Mouse (Mus musculus): Measurements from ENCODE around the gene 1700016K19Rik. TPM values are rescaled to one million over a fixed set of nuclear protein-coding genes. Genes with fewer than 3 reads are reported as not detected.
A peak's percentile ranks its signal among the peaks of the same experiment; 100 is the strongest.

The 1700016K19Rik gene
- polyA plus RNA-seq, 1 experiment from 2014 or later: 0.93 TPM

DNA sequence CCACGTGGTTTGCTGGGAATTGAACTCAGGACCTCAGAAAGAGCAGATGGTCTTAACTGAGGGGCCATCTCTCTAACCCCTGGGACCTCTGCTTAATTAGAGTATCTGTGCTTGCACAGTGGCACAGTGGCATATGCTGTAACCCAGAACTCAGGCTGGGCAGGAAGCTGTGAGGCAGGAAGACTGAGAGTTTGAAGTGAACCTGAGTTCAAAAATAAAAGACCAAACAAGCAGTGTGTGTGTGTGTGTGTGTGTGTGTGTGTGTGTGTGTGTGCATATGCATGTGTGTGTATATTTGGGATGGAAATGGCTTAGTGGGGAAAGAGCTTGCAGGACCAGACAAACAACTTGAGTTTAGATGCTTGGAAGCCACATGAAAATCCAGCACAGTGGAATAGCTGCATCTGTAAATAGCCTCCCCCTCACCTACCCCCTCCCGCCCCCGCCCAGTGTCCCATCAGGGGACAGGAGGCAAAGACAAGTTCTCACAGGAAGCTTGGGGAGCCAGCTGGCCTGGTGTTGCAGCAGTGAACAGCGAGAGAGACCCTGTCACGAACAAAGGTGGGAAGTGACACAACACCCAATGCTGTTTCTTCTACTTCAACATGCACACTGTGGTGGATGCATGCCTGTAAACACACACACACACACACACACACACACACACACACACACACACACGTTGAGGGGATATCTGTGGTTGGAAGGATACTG is 38.0 kb downstream of the 1700016K19Rik start:
- Histone ChIP-seq H3K9ac (ENCODE audit: low read length) (no peak overlapping the region), H3K4me1 (ENCODE audit: control insufficient read depth, insufficient read depth, low read length) (peaks cover 5% of the 10 kb centered on the region; the same call in 1 of the 2 replicates), H3K4me3 (ENCODE audit: low read length) (no peak overlapping the region), H3K27me3 (ENCODE audit: control insufficient read depth, insufficient read depth, low read length) (no peaks in the 10 kb centered on the region), H3K4me2 (ENCODE audit: low read depth, low read length) (no peak overlapping the region), H3K27ac (ENCODE audit: low read length) (no peak overlapping the region), H3K36me3 (ENCODE audit: control insufficient read depth, insufficient read depth) (no peaks in the 10 kb centered on the region), H3K9me3 (replicated peaks; ENCODE audit: control insufficient read depth, low read length) (no peaks in the 10 kb centered on the region)
- ATAC-seq (replicated peaks; ENCODE audit: extremely low read depth, insufficient read depth, low FRiP score): no peak
- WGBS: 29% methylated on average over 6 of the region's 6 CpGs

DNA sequence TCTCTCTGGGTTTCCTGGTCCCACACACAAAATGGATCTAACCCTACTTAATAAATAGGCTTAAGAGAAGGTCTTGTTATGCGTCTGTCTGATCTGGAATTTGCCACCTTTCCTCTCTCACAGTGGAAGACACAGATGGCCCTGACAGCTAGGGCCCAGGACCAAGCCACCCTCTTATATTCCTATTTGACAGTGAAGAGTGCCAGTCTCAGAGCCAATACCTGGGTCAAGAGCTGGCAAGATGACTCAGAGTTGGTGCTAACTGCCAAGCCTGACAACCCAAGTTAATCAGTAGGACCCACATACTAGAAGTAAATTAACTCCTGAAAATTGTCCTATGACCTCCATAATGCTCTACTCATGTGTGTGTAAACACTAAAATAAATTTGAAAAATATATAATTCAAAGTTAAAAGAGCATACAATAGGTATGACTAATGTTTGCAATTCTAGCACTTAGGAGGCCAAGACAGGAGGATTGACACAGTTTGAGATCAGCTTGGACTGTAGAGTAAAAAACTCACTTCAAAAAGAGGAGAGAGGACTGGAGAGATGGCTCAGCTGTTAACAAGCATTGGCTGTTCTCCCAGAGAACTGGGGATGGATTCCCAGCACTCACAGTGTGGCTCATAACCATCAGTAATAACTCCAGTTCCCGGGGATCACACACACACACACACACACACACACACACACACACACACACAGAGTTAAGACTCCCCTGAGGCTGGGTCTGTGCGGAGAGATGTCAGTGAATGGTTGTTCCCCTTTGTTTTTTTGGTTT is 39.8 kb downstream of the 1700016K19Rik start:
- H3K4me3 ChIP-seq (ENCODE audit: low read length): no peak overlapping the region
- no peaks in the 10 kb centered on the region for H3K27me3 ChIP-seq (ENCODE audit: control insufficient read depth, insufficient read depth, low read length)
- no peak overlapping the region for H3K4me2 ChIP-seq (ENCODE audit: low read depth, low read length)
- no peak for ATAC-seq (replicated peaks; ENCODE audit: extremely low read depth, insufficient read depth, low FRiP score)
- 89% methylated on average over 3 of the region's 3 CpGs for WGBS
- peaks cover 10% of the 10 kb centered on the region for H3K4me1 ChIP-seq (ENCODE audit: control insufficient read depth, insufficient read depth, low read length)
- no peak overlapping the region for H3K27ac ChIP-seq (ENCODE audit: low read length)
- H3K9ac ChIP-seq (ENCODE audit: low read length): no peak overlapping the region
- H3K9me3 ChIP-seq (replicated peaks; ENCODE audit: control insufficient read depth, low read length): no peaks in the 10 kb centered on the region
- no peaks in the 10 kb centered on the region for H3K36me3 ChIP-seq (ENCODE audit: control insufficient read depth, insufficient read depth)

DNA sequence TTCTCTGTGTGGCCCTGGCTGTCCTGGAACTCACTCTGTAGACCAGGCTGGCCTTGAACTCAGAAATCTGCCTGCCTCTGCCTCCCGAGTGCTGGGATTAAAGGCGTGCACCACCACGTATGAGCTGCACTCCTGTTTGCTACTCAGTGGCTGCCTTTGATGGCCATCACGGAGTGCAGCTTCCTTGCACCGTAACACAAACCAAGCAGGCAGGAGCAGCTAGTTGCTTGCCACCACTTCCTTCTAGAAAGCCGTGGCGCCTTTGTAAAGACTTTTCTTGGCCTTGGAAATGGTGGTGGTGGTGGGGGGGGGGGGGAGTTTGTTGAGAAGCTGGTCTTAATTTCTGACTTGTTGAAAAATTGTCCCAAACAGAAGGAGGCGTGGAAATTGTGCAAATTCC is 40.4 kb downstream of the 1700016K19Rik start:
- no peaks in the 10 kb centered on the region for H3K36me3 ChIP-seq (ENCODE audit: control insufficient read depth, insufficient read depth)
- no peak overlapping the region for H3K4me3 ChIP-seq (ENCODE audit: low read length)
- peaks cover 10% of the 10 kb centered on the region for H3K4me1 ChIP-seq (ENCODE audit: control insufficient read depth, insufficient read depth, low read length)
- no peaks in the 10 kb centered on the region for H3K27me3 ChIP-seq (ENCODE audit: control insufficient read depth, insufficient read depth, low read length)
- H3K27ac ChIP-seq (ENCODE audit: low read length): no peak overlapping the region
- no peak overlapping the region for H3K4me2 ChIP-seq (ENCODE audit: low read depth, low read length)
- WGBS: 84% methylated on average over 8 of the region's 8 CpGs
- no peak for ATAC-seq (replicated peaks; ENCODE audit: extremely low read depth, insufficient read depth, low FRiP score)
- no peaks in the 10 kb centered on the region for H3K9me3 ChIP-seq (replicated peaks; ENCODE audit: control insufficient read depth, low read length)
- no peak overlapping the region for H3K9ac ChIP-seq (ENCODE audit: low read length)

DNA sequence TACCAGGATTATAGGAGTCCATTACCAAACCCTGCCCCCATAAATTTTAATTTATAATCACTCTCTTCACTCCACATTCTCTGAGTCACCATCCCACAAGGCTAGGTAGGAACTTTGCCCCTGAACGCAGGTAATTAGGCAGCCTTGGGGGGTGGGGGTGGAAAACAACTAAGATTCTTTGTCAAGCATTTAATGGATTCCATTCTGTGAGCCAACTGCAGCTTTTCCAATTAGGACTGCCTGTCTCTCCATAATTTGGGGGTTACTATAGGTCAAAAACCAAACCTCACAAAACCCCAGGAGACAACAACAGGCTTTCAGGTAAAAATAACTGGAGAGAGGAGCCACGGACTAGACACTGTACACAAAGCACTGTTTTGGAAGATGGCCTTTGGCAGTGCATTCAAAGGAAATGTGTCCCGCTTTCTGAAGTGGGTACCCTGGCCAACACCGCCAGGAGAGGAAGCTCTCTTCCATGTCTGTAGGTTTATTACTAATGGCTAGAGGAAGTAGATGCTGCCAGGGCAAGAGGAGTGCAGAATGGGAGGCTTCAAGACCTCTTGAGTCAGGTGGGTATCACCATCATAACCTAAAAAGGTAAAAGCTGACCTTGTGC is 41.2 kb downstream of the 1700016K19Rik start:
- Histone ChIP-seq H3K36me3 (ENCODE audit: control insufficient read depth, insufficient read depth) (no peaks in the 10 kb centered on the region; the same call in 1 of the 2 replicates), H3K9ac (ENCODE audit: low read length) (no peak overlapping the region), H3K27ac (ENCODE audit: low read length) (no peak overlapping the region), H3K27me3 (ENCODE audit: control insufficient read depth, insufficient read depth, low read length) (no peaks in the 10 kb centered on the region), H3K4me2 (ENCODE audit: low read depth, low read length) (no peak overlapping the region), H3K4me1 (ENCODE audit: control insufficient read depth, insufficient read depth, low read length) (peaks cover 10% of the 10 kb centered on the region), H3K4me3 (ENCODE audit: low read length) (no peak overlapping the region), H3K9me3 (replicated peaks; ENCODE audit: control insufficient read depth, low read length) (no peaks in the 10 kb centered on the region)
- ATAC-seq (replicated peaks; ENCODE audit: extremely low read depth, insufficient read depth, low FRiP score): no peak
- WGBS: 78% methylated on average over 4 of the region's 4 CpGs

DNA sequence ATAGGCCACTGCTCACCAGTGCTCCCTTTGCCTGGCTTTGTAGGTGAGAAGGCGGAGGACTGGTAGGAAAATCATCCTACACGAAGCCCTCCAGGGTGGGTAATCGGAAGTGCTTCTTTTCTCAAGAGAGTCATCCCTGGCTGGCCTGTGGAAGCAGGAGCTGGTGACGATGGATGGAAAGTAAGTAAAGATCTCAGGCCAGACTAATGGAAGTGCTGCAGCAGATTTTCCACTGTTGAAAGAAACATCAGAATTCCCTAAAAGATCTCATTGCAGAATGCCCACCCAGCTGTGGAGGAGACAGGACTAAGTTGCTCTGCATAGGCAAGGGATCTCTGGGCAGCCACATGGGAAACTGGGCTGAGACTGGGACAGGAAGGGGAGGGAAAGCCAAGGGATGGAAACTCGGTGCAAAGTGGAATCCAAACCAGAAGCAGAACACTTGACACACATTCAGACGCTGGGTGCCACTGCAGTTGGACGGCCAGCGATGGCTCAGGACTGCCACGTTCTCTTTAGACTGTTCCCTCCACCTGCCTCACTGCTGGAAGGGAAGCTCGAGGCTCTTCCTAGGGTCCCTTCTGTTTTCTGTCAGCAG is 42.4 kb downstream of the 1700016K19Rik start:
- WGBS: 47% methylated on average over 10 of the region's 10 CpGs

DNA sequence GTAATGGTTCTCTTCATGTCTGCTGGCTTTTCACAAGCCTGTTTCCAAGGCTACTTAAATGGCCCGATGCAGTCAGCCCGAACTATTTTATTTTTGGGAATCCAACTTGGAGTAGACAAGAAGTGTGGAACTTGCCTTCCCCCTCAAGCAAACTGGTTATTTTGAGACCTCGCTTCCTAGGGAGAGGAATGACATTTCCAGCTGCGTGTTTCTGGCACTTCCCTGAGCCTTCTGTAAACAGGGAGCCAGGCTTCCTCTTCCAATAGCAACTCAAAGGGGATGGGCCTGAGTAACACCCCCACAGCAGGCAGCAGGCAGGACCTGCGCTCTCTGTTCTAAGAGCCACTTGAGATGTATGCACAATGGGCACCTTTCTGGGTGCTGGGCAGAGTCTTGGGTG is 43.2 kb downstream of the 1700016K19Rik start:
- peak; percentile 72 for ATAC-seq (replicated peaks; ENCODE audit: extremely low read depth, insufficient read depth, low FRiP score)
- Histone ChIP-seq H3K36me3 (ENCODE audit: control insufficient read depth, insufficient read depth) (peaks cover 5% of the 10 kb centered on the region; the same call in 1 of the 2 replicates), H3K27me3 (ENCODE audit: control insufficient read depth, insufficient read depth, low read length) (no peaks in the 10 kb centered on the region), H3K4me3 (ENCODE audit: low read length) (no peak overlapping the region), H3K27ac (ENCODE audit: low read length) (peak overlapping the region; percentile 58; the same call in 1 of the 2 replicates), H3K9ac (ENCODE audit: low read length) (no peak overlapping the region), H3K4me2 (ENCODE audit: low read depth, low read length) (peak overlapping the region; percentile 24; the same call in 1 of the 2 replicates), H3K9me3 (replicated peaks; ENCODE audit: control insufficient read depth, low read length) (no peaks in the 10 kb centered on the region), H3K4me1 (ENCODE audit: control insufficient read depth, insufficient read depth, low read length) (peaks cover 10% of the 10 kb centered on the region)
- WGBS: 14% methylated on average over 5 of the region's 5 CpGs

More for the DNA sequence above, 42.4 kb downstream of the 1700016K19Rik start:
- Histone ChIP-seq H3K4me2 (ENCODE audit: low read depth, low read length) (no peak overlapping the region), H3K4me1 (ENCODE audit: control insufficient read depth, insufficient read depth, low read length) (peaks cover 10% of the 10 kb centered on the region), H3K36me3 (ENCODE audit: control insufficient read depth, insufficient read depth) (peaks cover 5% of the 10 kb centered on the region; the same call in 1 of the 2 replicates), H3K4me3 (ENCODE audit: low read length) (no peak overlapping the region), H3K27me3 (ENCODE audit: control insufficient read depth, insufficient read depth, low read length) (no peaks in the 10 kb centered on the region), H3K9me3 (replicated peaks; ENCODE audit: control insufficient read depth, low read length) (no peaks in the 10 kb centered on the region), H3K9ac (ENCODE audit: low read length) (no peak overlapping the region), H3K27ac (ENCODE audit: low read length) (peak overlapping the region; percentile 40)
- ATAC-seq (replicated peaks; ENCODE audit: extremely low read depth, insufficient read depth, low FRiP score): peak; percentile 38; the same call in 1 of the 2 replicates

DNA sequence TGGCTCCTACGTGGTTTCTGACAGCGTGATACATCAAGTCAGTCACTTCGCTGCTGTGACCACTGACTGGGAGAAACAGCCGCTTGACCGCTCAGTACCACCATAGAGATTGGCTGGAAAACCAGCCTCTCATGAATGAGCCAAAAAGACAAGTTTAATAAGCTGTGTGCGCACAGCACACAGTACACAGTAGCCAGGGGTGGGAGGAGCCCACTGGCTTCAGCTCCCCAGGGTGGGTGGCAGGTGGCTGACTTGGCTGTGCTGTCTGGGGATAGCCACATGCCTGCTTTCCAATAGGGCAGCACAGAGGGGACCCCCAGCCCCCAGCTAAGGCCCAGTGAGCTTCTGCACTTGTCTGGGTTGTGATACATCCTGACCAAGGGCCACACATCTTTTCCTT is 44.8 kb downstream of the 1700016K19Rik start:
- ATAC-seq (replicated peaks; ENCODE audit: extremely low read depth, insufficient read depth, low FRiP score): no peak
- no peak overlapping the region for H3K27ac ChIP-seq (ENCODE audit: low read length)
- H3K4me1 ChIP-seq (ENCODE audit: control insufficient read depth, insufficient read depth, low read length): peaks cover 10% of the 10 kb centered on the region
- no peak overlapping the region for H3K9ac ChIP-seq (ENCODE audit: low read length)
- H3K4me2 ChIP-seq (ENCODE audit: low read depth, low read length): no peak overlapping the region
- H3K4me3 ChIP-seq (ENCODE audit: low read length): no peak overlapping the region
- H3K36me3 ChIP-seq (ENCODE audit: control insufficient read depth, insufficient read depth): peaks cover 5% of the 10 kb centered on the region; the same call in 1 of the 2 replicates
- 80% methylated on average over 6 of the region's 6 CpGs for WGBS
- H3K27me3 ChIP-seq (ENCODE audit: control insufficient read depth, insufficient read depth, low read length): no peaks in the 10 kb centered on the region
- no peaks in the 10 kb centered on the region for H3K9me3 ChIP-seq (replicated peaks; ENCODE audit: control insufficient read depth, low read length)

DNA sequence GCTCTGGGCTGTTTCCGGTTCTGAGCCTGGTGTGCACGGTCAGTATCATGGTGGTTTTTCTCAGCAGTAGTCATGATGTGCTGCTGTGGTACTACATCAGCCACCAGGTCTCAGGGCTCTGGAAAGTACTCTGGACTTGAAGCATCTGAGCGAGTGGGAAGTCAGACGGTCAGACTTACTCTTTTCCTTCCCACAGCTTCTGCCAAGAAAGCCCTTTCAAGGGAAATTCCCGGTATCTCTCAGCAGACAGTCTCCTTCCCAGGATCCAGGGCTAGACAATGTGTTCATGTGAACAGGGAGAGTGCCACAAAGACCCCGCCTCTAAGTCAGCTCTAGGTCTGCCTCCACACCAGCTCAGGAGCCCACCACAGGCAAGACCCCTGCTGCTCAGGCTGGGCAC is 45.7 kb downstream of the 1700016K19Rik start:
- no peak for ATAC-seq (replicated peaks; ENCODE audit: extremely low read depth, insufficient read depth, low FRiP score)
- peaks cover 10% of the 10 kb centered on the region for H3K4me1 ChIP-seq (ENCODE audit: control insufficient read depth, insufficient read depth, low read length)
- no peak overlapping the region for H3K4me3 ChIP-seq (ENCODE audit: low read length)
- H3K27me3 ChIP-seq (ENCODE audit: control insufficient read depth, insufficient read depth, low read length): no peaks in the 10 kb centered on the region
- no peak overlapping the region for H3K4me2 ChIP-seq (ENCODE audit: low read depth, low read length)
- no peak overlapping the region for H3K9ac ChIP-seq (ENCODE audit: low read length)
- peaks cover 5% of the 10 kb centered on the region; the same call in 1 of the 2 replicates for H3K36me3 ChIP-seq (ENCODE audit: control insufficient read depth, insufficient read depth)
- WGBS: 69% methylated on average over 6 of the region's 6 CpGs
- H3K9me3 ChIP-seq (replicated peaks; ENCODE audit: control insufficient read depth, low read length): no peaks in the 10 kb centered on the region
- no peak overlapping the region for H3K27ac ChIP-seq (ENCODE audit: low read length)
